Mouse (Mus musculus) adrenal gland, postnatal 4 days (tissue): ENCODE data around the gene Pigv. TPM values are rescaled to one million over a fixed set of nuclear protein-coding genes. Genes with fewer than 3 reads are reported as not detected.
"Not testable (repeated sequence)": the region's sequence is repeated elsewhere in the genome, so short reads cannot be mapped to it uniquely, and the experiment has no call there.

Experiments used
- DNase-seq, 2 experiments: peaks; one replicate each; pipeline ENCODE4 v3.0.0; 2021 to 2022; ENCODE audit warnings: low spot score in 2 of 2, mixed read lengths in 2 of 2
- total RNA-seq, 2 experiments: library from RNA; stranded (reverse); gene quantifications; 2 replicates each; pipeline ENCODE4 v1.2.3; 2021

Gene Pigv
- total RNA-seq, 2 experiments from 2014 or later = 19.8 to 20.2 TPM

GRCm38 (mm10) chr4:133673666-133674330, 1.4 kb upstream of the Pigv start:
- no peak for DNase-seq

- DNase-seq = no peak
Measured at GRCm38 (mm10) chr4:133672845-133673647, 599 bp upstream of the Pigv start.

- DNase-seq = peak; percentile 63 to 76
Measured at GRCm38 (mm10) chr4:133671184-133671880, 1.1 kb downstream of the Pigv start.

GRCm38 (mm10) chr4:133669652-133670210, 2.7 kb downstream of the Pigv start:
- DNase-seq = no peak

- no peak for DNase-seq
Measured at GRCm38 (mm10) chr4:133668537-133668936, 3.9 kb downstream of the Pigv start.

GRCm38 (mm10) chr4:133666199-133666598, 6.2 kb downstream of the Pigv start:
- no peak for DNase-seq

- DNase-seq = no peak
Measured at GRCm38 (mm10) chr4:133665118-133665517, 7.3 kb downstream of the Pigv start.

- DNase-seq = no peak
Measured at GRCm38 (mm10) chr4:133662945-133663344, 9.5 kb downstream of the Pigv start.

- no peak for DNase-seq
Measured at GRCm38 (mm10) chr4:133662421-133662820, 10.0 kb downstream of the Pigv start.

GRCm38 (mm10) chr4:133660193-133661155, 12.0 kb downstream of the Pigv start:
- DNase-seq = peak in 1 of 2 experiments; percentile 69

- DNase-seq = no peak
Measured at GRCm38 (mm10) chr4:133659497-133660192, 12.8 kb downstream of the Pigv start.

GRCm38 (mm10) chr4:133658729-133659128, 13.7 kb downstream of the Pigv start:
- no peak for DNase-seq

GRCm38 (mm10) chr4:133657829-133658458, 14.5 kb downstream of the Pigv start:
- no peak for DNase-seq

- no peak for DNase-seq
Measured at GRCm38 (mm10) chr4:133656997-133657396, 15.4 kb downstream of the Pigv start.

- DNase-seq = no peak
Measured at GRCm38 (mm10) chr4:133656294-133656693, 16.2 kb downstream of the Pigv start.

GRCm38 (mm10) chr4:133654070-133654469, 18.4 kb downstream of the Pigv start:
- not testable (repeated sequence) for DNase-seq

GRCm38 (mm10) chr4:133652746-133653145, 19.7 kb downstream of the Pigv start:
- DNase-seq = no peak

- no peak for DNase-seq
Measured at GRCm38 (mm10) chr4:133651986-133652385, 20.5 kb downstream of the Pigv start.

- no peak for DNase-seq
Measured at GRCm38 (mm10) chr4:133651445-133651844, 21.0 kb downstream of the Pigv start.
